Mouse (Mus musculus) thymus, adult 2 months (tissue): ENCODE results near the gene 2410004B18Rik.

Source experiments
- CTCF ChIP-seq: fragments of 200-500 bp; IDR thresholded peaks from 2 replicates; pipeline ENCODE4 v1.5.1; 2012; ENCODE audit warnings: mild to moderate bottlenecking, control low read depth, low read length, moderate library complexity, borderline replicate concordance; ENCODE audit not compliant: control insufficient read depth, poor library complexity, insufficient read depth; ENCODE audit errors: extremely low read depth
- POLR2A ChIP-seq: fragments of 200-500 bp; IDR thresholded peaks from 2 replicates; pipeline ENCODE4 v1.6.1; 2012; ENCODE audit warnings: mild to moderate bottlenecking, low read length, control low read depth, moderate library complexity; ENCODE audit not compliant: control insufficient read depth, poor library complexity, insufficient read depth; ENCODE audit errors: extremely low read depth

DNA sequence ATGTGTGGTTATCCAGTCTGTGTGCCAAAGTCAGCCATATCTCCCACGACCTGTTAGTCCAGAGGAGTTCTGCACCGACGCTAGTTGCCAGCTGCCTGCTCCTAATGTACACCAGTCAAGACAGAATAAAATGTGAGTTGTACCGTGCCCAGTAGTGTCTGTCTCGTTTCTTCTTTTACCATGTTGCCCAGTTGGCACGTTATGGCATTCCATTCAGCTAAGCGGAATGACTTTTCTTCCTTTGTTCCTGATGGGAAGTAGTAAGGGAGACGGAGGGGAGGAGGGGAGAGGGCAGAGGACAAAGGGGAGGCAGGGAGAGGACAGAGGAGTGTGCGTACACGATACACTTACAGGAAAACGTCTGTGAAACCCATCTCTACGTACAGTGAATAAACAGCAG is 43.7 kb upstream of the 2410004B18Rik start:
- no peak for TF ChIP-seq CTCF
- no peak for TF ChIP-seq POLR2A
